Mouse (Mus musculus): ENCODE measurements around the gene Rcc1. TPM values are rescaled to one million over a fixed set of nuclear protein-coding genes. Genes with fewer than 3 reads are reported as not detected.

The Rcc1 gene
- total RNA-seq, 2 experiments from 2014 or later = 13.4 to 18.6 TPM

Other genes with a start within 250 kb of the Rcc1 start
- gene Oprd1, start 209.1 kb downstream of the Rcc1 start, total RNA-seq (2021) = not detected
- gene Ythdf2, start 141.3 kb downstream of the Rcc1 start, total RNA-seq (2021) = 10 to 100 TPM; 31.9 to 36.0 TPM
- 10 to 100 TPM; 11.2 to 12.3 TPM for gene Gmeb1, start 92.0 kb downstream of the Rcc1 start, total RNA-seq (2021)
- 10 to 100 TPM; 22.9 to 25.7 TPM for gene Taf12, start 79.2 kb downstream of the Rcc1 start, total RNA-seq (2021)
- gene Rab42, start 50.2 kb downstream of the Rcc1 start, total RNA-seq (2021) = under 1 TPM; 0.72 to 0.87 TPM
- 10 to 100 TPM; 16.1 to 21.2 TPM for gene Trnau1ap, start 24.1 kb downstream of the Rcc1 start, total RNA-seq (2021)
- 10 to 100 TPM; 16.3 to 18.4 TPM for gene Phactr4, start 68.9 kb upstream of the Rcc1 start, total RNA-seq (2021)
- gene Med18, start 110.3 kb upstream of the Rcc1 start, total RNA-seq (2021) = 1 to 10 TPM; 5.1 to 6.5 TPM
- gene Sesn2, start 156.9 kb upstream of the Rcc1 start, total RNA-seq (2021) = 1 to 10 TPM; 2.2 to 2.6 TPM
- 100 to 1,000 TPM; 115 to 139 TPM for gene Atpif1, start 180.1 kb upstream of the Rcc1 start, total RNA-seq (2021)
- 10 to 100 TPM; 70.0 to 74.9 TPM for gene Dnajc8, start 181.9 kb upstream of the Rcc1 start, total RNA-seq (2021)
- gene Ptafr, start 210.5 kb upstream of the Rcc1 start, total RNA-seq (2021) = 1 to 10 TPM; 2.0 to 2.8 TPM

Data from gastrocnemius, postnatal 10 days (tissue).